Mouse (Mus musculus): ENCODE measurements around the gene Pelp1. TPM values are rescaled to one million over a fixed set of nuclear protein-coding genes. Genes with fewer than 3 reads are reported as not detected.

Pelp1 gene
- polyA plus RNA-seq, 1 experiment = 22.7 TPM

GRCm38 (mm10) chr11:70345546-70345945, 64.3 kb downstream of the Pelp1 start:
- TF ChIP-seq CTCF (IDR thresholded peaks at IDR 0.05; ENCODE audit: control insufficient read depth, insufficient read depth, low read length) = no peak
- Histone ChIP-seq H3K27ac (ENCODE audit: control insufficient read depth, insufficient read depth, low read depth, low read length, poor library complexity) (no peak overlapping the region), H3K4me1 (ENCODE audit: control insufficient read depth, insufficient read depth, low read length) (no peaks in the 10 kb centered on the region), H3K4me3 (replicated peaks; ENCODE audit: control insufficient read depth, low read depth, low read length) (no peak overlapping the region)
- WGBS = 85% methylated on average over 8 of the region's 8 CpGs

- no peak overlapping the region for H3K4me3 ChIP-seq (replicated peaks; ENCODE audit: control insufficient read depth, low read depth, low read length)
- no peaks in the 10 kb centered on the region for H3K4me1 ChIP-seq (ENCODE audit: control insufficient read depth, insufficient read depth, low read length)
- TF ChIP-seq CTCF (IDR thresholded peaks at IDR 0.05; ENCODE audit: control insufficient read depth, insufficient read depth, low read length) (no peak), POLR2A (IDR thresholded peaks at IDR 0.05; ENCODE audit: borderline replicate concordance, control insufficient read depth, low read depth, low read length) (no peak)
- WGBS = 77% methylated on average over 10 of the region's 10 CpGs
- no peak overlapping the region for H3K27ac ChIP-seq (ENCODE audit: control insufficient read depth, insufficient read depth, low read depth, low read length, poor library complexity)
Observed at GRCm38 (mm10) chr11:70345061-70345460, 64.8 kb downstream of the Pelp1 start.

Other genes with a start within 250 kb of the Pelp1 start
- gene Slc16a11, start 197.3 kb downstream of the Pelp1 start, polyA plus RNA-seq (2011; ENCODE audit: insufficient read depth, insufficient read length, low replicate concordance, missing spikeins) = 1.9 and 2.4 TPM in 2 replicates
- gene Slc16a13, start 189.0 kb downstream of the Pelp1 start, polyA plus RNA-seq (2011; ENCODE audit: insufficient read depth, insufficient read length, low replicate concordance, missing spikeins) = 0.60 and 1.7 TPM in 2 replicates
- gene Bcl6b, start 180.2 kb downstream of the Pelp1 start, polyA plus RNA-seq (2011; ENCODE audit: insufficient read depth, insufficient read length, low replicate concordance, missing spikeins) = 1.4 and 2.2 TPM in 2 replicates
- gene 0610010K14Rik, start 172.1 kb downstream of the Pelp1 start, polyA plus RNA-seq (2011; ENCODE audit: insufficient read depth, insufficient read length, low replicate concordance, missing spikeins) = 67.2 and 107 TPM in 2 replicates
- gene Gm21988, start 170.2 kb downstream of the Pelp1 start, polyA plus RNA-seq (2011; ENCODE audit: insufficient read depth, insufficient read length, low replicate concordance, missing spikeins) = 4.8 TPM in 1 of 2 replicates, not detected in the other
- gene Rnasek, start 170.2 kb downstream of the Pelp1 start, polyA plus RNA-seq (2011; ENCODE audit: insufficient read depth, insufficient read length, low replicate concordance, missing spikeins) = 116 and 167 TPM in 2 replicates
- gene Alox12, start 154.7 kb downstream of the Pelp1 start, polyA plus RNA-seq (2011; ENCODE audit: insufficient read depth, insufficient read length, low replicate concordance, missing spikeins) = 46.3 and 82.5 TPM in 2 replicates
- gene Alox12e, start 87.4 kb downstream of the Pelp1 start, polyA plus RNA-seq (2011; ENCODE audit: insufficient read depth, insufficient read length, low replicate concordance, missing spikeins) = not detected in 2 replicates
- gene Alox15, start 58.0 kb downstream of the Pelp1 start, polyA plus RNA-seq (2011; ENCODE audit: insufficient read depth, insufficient read length, low replicate concordance, missing spikeins) = 2.0 and 3.5 TPM in 2 replicates
- 201 and 438 TPM in 2 replicates for gene Arrb2, start 22.6 kb upstream of the Pelp1 start, polyA plus RNA-seq (2011; ENCODE audit: insufficient read depth, insufficient read length, low replicate concordance, missing spikeins)
- gene Med11, start 41.9 kb upstream of the Pelp1 start, polyA plus RNA-seq (2011; ENCODE audit: insufficient read depth, insufficient read length, low replicate concordance, missing spikeins) = 8.3 and 16.1 TPM in 2 replicates
- 0.66 and 1.5 TPM in 2 replicates for gene Zmynd15, start 49.4 kb upstream of the Pelp1 start, polyA plus RNA-seq (2011; ENCODE audit: insufficient read depth, insufficient read length, low replicate concordance, missing spikeins)
- gene Cxcl16, start 50.0 kb upstream of the Pelp1 start, polyA plus RNA-seq (2011; ENCODE audit: insufficient read depth, insufficient read length, low replicate concordance, missing spikeins) = 0.59 and 3.2 TPM in 2 replicates
- not detected in 2 replicates for gene Tm4sf5, start 95.2 kb upstream of the Pelp1 start, polyA plus RNA-seq (2011; ENCODE audit: insufficient read depth, insufficient read length, low replicate concordance, missing spikeins)
- gene Vmo1, start 104.6 kb upstream of the Pelp1 start, polyA plus RNA-seq (2011; ENCODE audit: insufficient read depth, insufficient read length, low replicate concordance, missing spikeins) = not detected in 2 replicates
- not detected in 2 replicates for gene Gltpd2, start 109.2 kb upstream of the Pelp1 start, polyA plus RNA-seq (2011; ENCODE audit: insufficient read depth, insufficient read length, low replicate concordance, missing spikeins)
- 90.4 and 129 TPM in 2 replicates for gene Psmb6, start 115.3 kb upstream of the Pelp1 start, polyA plus RNA-seq (2011; ENCODE audit: insufficient read depth, insufficient read length, low replicate concordance, missing spikeins)
- not detected in 2 replicates for gene Gm40193, start 122.9 kb upstream of the Pelp1 start, polyA plus RNA-seq (2011; ENCODE audit: insufficient read depth, insufficient read length, low replicate concordance, missing spikeins)
- gene Pld2, start 130.0 kb upstream of the Pelp1 start, polyA plus RNA-seq (2011; ENCODE audit: insufficient read depth, insufficient read length, low replicate concordance, missing spikeins) = 1.5 and 4.0 TPM in 2 replicates
- gene Mink1, start 152.8 kb upstream of the Pelp1 start, polyA plus RNA-seq (2011; ENCODE audit: insufficient read depth, insufficient read length, low replicate concordance, missing spikeins) = 50.8 and 79.5 TPM in 2 replicates
- gene 4930544D05Rik, start 205.8 kb upstream of the Pelp1 start, polyA plus RNA-seq (2011; ENCODE audit: insufficient read depth, insufficient read length, low replicate concordance, missing spikeins) = not detected in 2 replicates
- gene Chrne, start 209.2 kb upstream of the Pelp1 start, polyA plus RNA-seq (2011; ENCODE audit: insufficient read depth, insufficient read length, low replicate concordance, missing spikeins) = 2.0 TPM in 1 of 2 replicates, not detected in the other
- 8.6 and 28.3 TPM in 2 replicates for gene Gp1ba, start 229.1 kb upstream of the Pelp1 start, polyA plus RNA-seq (2011; ENCODE audit: insufficient read depth, insufficient read length, low replicate concordance, missing spikeins)
- 125 and 265 TPM in 2 replicates for gene Rnf167, start 237.2 kb upstream of the Pelp1 start, polyA plus RNA-seq (2011; ENCODE audit: insufficient read depth, insufficient read length, low replicate concordance, missing spikeins)
- 28.7 and 49.2 TPM in 2 replicates for gene Slc25a11, start 237.4 kb upstream of the Pelp1 start, polyA plus RNA-seq (2011; ENCODE audit: insufficient read depth, insufficient read length, low replicate concordance, missing spikeins)
- gene Pfn1, start 244.6 kb upstream of the Pelp1 start, polyA plus RNA-seq (2011; ENCODE audit: insufficient read depth, insufficient read length, low replicate concordance, missing spikeins) = 840 and 1,173 TPM in 2 replicates
- 14.7 and 29.8 TPM in 2 replicates for gene Eno3, start 247.2 kb upstream of the Pelp1 start, polyA plus RNA-seq (2011; ENCODE audit: insufficient read depth, insufficient read length, low replicate concordance, missing spikeins)

Data from bone marrow, adult 2 months (tissue).